Mouse (Mus musculus) kidney, embryonic 16.5 days (tissue): ENCODE measurements around the gene Zfp358. TPM values are rescaled to one million over a fixed set of nuclear protein-coding genes. Genes with fewer than 3 reads are reported as not detected.
A peak's percentile ranks its signal among the peaks of the same experiment; 100 is the strongest.

Source experiments
- ATAC-seq: fragments of 200-750 bp; cut with Nextera tagmentation; 2 replicates; pipeline ENCODE4 v1.8.0; 2017; ENCODE audit warnings: moderate TSS enrichment; ENCODE audit not compliant: low FRiP score, low TSS enrichment
- H3K27ac ChIP-seq: fragments of 300-500 bp; sonication (generic); 2 replicates; pipeline ENCODE4 v1.5.1; 2014; ENCODE audit warnings: low read length
- H3K27me3 ChIP-seq: fragments of 300-500 bp; sonication (generic); 2 replicates; pipeline ENCODE4 v1.6.1; 2014; ENCODE audit warnings: low read length, control low read depth, mixed read lengths; ENCODE audit not compliant: insufficient read depth
- H3K36me3 ChIP-seq: fragments of 300-500 bp; sonication (generic); 2 replicates; pipeline ENCODE4 v1.6.1; 2014; ENCODE audit warnings: low read length, control low read depth, mixed read lengths; ENCODE audit not compliant: insufficient read depth
- H3K4me1 ChIP-seq: fragments of 300-500 bp; sonication (generic); 2 replicates; pipeline ENCODE4 v1.6.1; 2014; ENCODE audit warnings: low read length, control low read depth, mixed read lengths; ENCODE audit not compliant: insufficient read depth
- H3K4me2 ChIP-seq: fragments of 300-500 bp; sonication (generic); replicated peaks from 2 replicates; pipeline ENCODE4 v1.6.1; 2014; ENCODE audit warnings: low read depth, low read length
- H3K4me3 ChIP-seq: fragments of 300-500 bp; sonication (generic); 2 replicates; pipeline ENCODE4 v1.5.1; 2014; ENCODE audit warnings: mild to moderate bottlenecking, low read length
- H3K9ac ChIP-seq: fragments of 300-500 bp; sonication (generic); replicated peaks from 2 replicates; pipeline ENCODE4 v1.6.1; 2014; ENCODE audit warnings: low read length
- H3K9me3 ChIP-seq: fragments of 300-500 bp; sonication (generic); 2 replicates; pipeline ENCODE4 v1.6.1; 2016; ENCODE audit warnings: low read length, control low read depth
- WGBS: fragments of 180-500 bp; shearing (Covaris S2); extraction: QIAGEN DNeasy Blood & Tissue Kit; methylation state at CpG from one replicate; pipeline ENCODE4 v1.1.7; 2014; 5-methylcytosine and 5-hydroxymethylcytosine counted together
- polyA plus RNA-seq: library from polyadenylated mRNA; unstranded; fragments of >200 nt; fragmentation: Nextera tagmentation; extraction: Ambion mirVana; gene quantifications from 2 replicates; pipeline ENCODE4 v1.2.1, GENCODE M21; 2015

The Zfp358 gene
- 55.6 and 57.1 TPM in 2 replicates for polyA plus RNA-seq

GRCm38 (mm10) chr8:3492901-3493844, at the start of gene Zfp358:
Zfp358 (plus strand) TSS chr8:3493138.
- H3K36me3 ChIP-seq = peaks cover 32% of the 10 kb centered on the region
- peak; percentile 95 for ATAC-seq
- peak within 1 kb of the TSS; percentile 99 for H3K9ac ChIP-seq
- whole genome bisulfite sequencing = under 1% methylated on average over 44 of the region's 64 CpGs
- H3K4me3 ChIP-seq = peak within 1 kb of the TSS; percentile 93
- H3K27ac ChIP-seq = peak within 1 kb of the TSS; percentile 87
- no peaks in the 10 kb centered on the region for H3K27me3 ChIP-seq
- H3K4me1 ChIP-seq = peaks cover 6% of the 10 kb centered on the region
- peaks cover 16% of the 10 kb centered on the region for H3K9me3 ChIP-seq
- H3K4me2 ChIP-seq = peak within 1 kb of the TSS; percentile 75

GRCm38 (mm10) chr8:3449226-3449625, 43.7 kb upstream of the Zfp358 start:
- H3K9ac ChIP-seq = no peak overlapping the region
- H3K4me1 ChIP-seq = no peaks in the 10 kb centered on the region
- H3K27ac ChIP-seq = no peak overlapping the region
- H3K36me3 ChIP-seq = peaks cover 72% of the 10 kb centered on the region
- H3K27me3 ChIP-seq = no peaks in the 10 kb centered on the region
- H3K4me2 ChIP-seq = no peak overlapping the region
- ATAC-seq = no peak
- no peaks in the 10 kb centered on the region for H3K9me3 ChIP-seq
- WGBS = 97% methylated on average over 2 of the region's 2 CpGs
- H3K4me3 ChIP-seq = no peak overlapping the region

DNA sequence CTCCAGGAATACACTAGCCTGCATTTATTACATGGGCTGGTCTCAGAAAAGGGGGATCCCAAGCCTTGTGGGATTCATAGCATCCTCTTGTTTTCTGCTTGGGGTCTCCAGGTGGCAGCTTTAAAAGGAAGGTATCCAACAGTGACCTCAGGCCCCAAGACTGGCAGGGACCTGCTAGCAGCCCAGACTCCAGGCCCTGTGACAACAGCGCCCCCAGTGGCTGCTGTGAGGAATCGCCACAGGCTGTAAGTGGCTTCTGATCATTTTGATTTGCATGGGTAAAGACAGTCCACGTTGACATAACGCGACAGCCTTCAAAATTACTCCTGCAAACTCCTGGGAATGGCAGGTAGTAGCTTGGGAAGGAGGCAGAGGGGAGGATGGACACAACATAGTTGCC, 42.3 kb upstream of the Zfp358 start:
- Histone ChIP-seq H3K4me1 (no peaks in the 10 kb centered on the region), H3K27ac (no peak overlapping the region), H3K4me3 (no peak overlapping the region), H3K4me2 (no peak overlapping the region), H3K36me3 (peaks cover 85% of the 10 kb centered on the region), H3K9ac (no peak overlapping the region), H3K9me3 (no peaks in the 10 kb centered on the region), H3K27me3 (no peaks in the 10 kb centered on the region)
- WGBS = 30% methylated on average over 5 of the region's 5 CpGs
- ATAC-seq = no peak

GRCm38 (mm10) chr8:3451992-3452391, 40.9 kb upstream of the Zfp358 start:
- ATAC-seq = peak; percentile 55; the same call in 1 of the 2 replicates

DNA sequence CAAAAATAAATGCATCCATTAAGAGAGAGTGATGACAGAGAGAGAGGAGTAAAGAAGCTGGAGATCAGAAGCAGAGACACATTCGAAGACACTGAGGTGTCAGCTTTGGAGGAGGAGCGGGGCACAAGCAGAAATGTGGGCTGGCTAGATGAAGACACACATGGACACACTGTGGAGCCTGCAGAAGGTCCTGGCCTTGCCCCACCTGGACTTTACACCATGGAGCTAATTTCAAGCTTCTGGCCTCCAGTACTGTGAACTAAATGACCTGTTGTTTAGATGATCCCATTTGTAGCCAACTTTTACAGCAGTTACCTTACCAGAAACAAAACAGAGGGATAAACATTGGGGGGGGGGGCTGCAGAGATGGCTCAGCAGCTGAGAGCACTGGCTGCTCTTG, 29.7 kb upstream of the Zfp358 start:
- H3K9ac ChIP-seq = no peak overlapping the region
- no peak overlapping the region for H3K27ac ChIP-seq
- whole genome bisulfite sequencing = 82% methylated on average over 2 of the region's 2 CpGs
- H3K36me3 ChIP-seq = peaks cover 6% of the 10 kb centered on the region; the same call in 1 of the 2 replicates
- no peak overlapping the region for H3K4me3 ChIP-seq
- H3K4me1 ChIP-seq = peaks cover 4% of the 10 kb centered on the region; the same call in 1 of the 2 replicates
- no peaks in the 10 kb centered on the region for H3K27me3 ChIP-seq
- H3K9me3 ChIP-seq = no peaks in the 10 kb centered on the region
- no peak overlapping the region for H3K4me2 ChIP-seq
- no peak for ATAC-seq

More at GRCm38 (mm10) chr8:3451992-3452391, 40.9 kb upstream of the Zfp358 start:
- Histone ChIP-seq H3K4me2 (no peak overlapping the region), H3K27ac (no peak overlapping the region), H3K4me1 (no peaks in the 10 kb centered on the region), H3K36me3 (peaks cover 87% of the 10 kb centered on the region), H3K9me3 (no peaks in the 10 kb centered on the region), H3K27me3 (no peaks in the 10 kb centered on the region), H3K4me3 (no peak overlapping the region), H3K9ac (no peak overlapping the region)
- WGBS = 89% methylated on average over 25 of the region's 25 CpGs

- 0 out of 2 replicates have a peak, but pooled peaks cover 2% of the 10 kb centered on the region for H3K36me3 ChIP-seq
- no peak overlapping the region for H3K4me3 ChIP-seq
- H3K4me2 ChIP-seq = no peak overlapping the region
- no peaks in the 10 kb centered on the region for H3K27me3 ChIP-seq
- H3K9me3 ChIP-seq = no peaks in the 10 kb centered on the region
- H3K9ac ChIP-seq = no peak overlapping the region
- H3K4me1 ChIP-seq = peaks cover 4% of the 10 kb centered on the region; the same call in 1 of the 2 replicates
- whole genome bisulfite sequencing = 52% methylated on average over 5 of the region's 5 CpGs
- ATAC-seq = no peak
- H3K27ac ChIP-seq = no peak overlapping the region
Observed at GRCm38 (mm10) chr8:3464309-3464708, 28.6 kb upstream of the Zfp358 start.

GRCm38 (mm10) chr8:3467006-3467885, 25.7 kb upstream of the Zfp358 start, which contains the start of gene Pex11g:
Pex11g (minus strand) TSS chr8:3467680.
- Histone ChIP-seq H3K4me1 (peaks cover 4% of the 10 kb centered on the region; the same call in 1 of the 2 replicates), H3K27ac (peak within 1 kb of the TSS; percentile 74), H3K36me3 (no peaks in the 10 kb centered on the region), H3K9ac (peak within 1 kb of the TSS; percentile 79), H3K9me3 (no peaks in the 10 kb centered on the region), H3K4me2 (peak within 1 kb of the TSS; percentile 54), H3K27me3 (no peaks in the 10 kb centered on the region), H3K4me3 (peak within 1 kb of the TSS; percentile 47)
- peak; percentile 97 for ATAC-seq
- WGBS = 6% methylated on average over 32 of the region's 32 CpGs

DNA sequence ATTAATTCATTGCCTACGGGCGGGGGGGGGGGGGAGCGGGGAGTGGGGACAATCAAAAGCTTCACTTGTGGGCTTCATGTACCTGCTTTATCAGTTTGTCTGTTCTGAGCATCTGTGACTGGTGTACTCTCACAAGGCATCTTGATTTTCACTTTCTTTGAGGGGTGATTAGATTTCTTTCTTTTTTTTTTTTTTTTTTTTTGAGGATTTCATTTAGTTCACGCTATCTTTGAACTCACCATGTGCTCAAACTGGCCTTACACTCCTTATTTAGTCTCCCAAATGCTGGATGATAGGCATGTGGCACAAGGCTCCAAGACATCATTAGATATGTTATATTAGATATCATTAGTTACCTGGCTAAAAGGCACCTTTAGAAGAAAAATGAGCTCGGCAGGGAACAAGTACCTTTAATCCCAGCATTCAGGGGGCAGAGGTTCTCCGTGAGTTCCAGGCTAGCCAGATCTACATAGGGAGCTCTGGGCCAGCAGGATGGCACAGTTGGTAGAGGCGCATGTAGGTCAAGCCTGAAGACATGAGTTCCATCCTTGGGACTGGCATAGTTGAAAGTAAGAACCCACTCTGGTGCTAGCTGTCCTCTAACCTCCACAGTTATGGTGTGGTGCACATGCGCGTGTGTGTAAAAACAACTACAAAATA, 24.9 kb upstream of the Zfp358 start:
- Histone ChIP-seq H3K9me3 (no peaks in the 10 kb centered on the region), H3K4me2 (peak overlapping the region; percentile 54), H3K36me3 (no peaks in the 10 kb centered on the region), H3K9ac (peak overlapping the region; percentile 79), H3K4me1 (peaks cover 4% of the 10 kb centered on the region; the same call in 1 of the 2 replicates), H3K27ac (peak overlapping the region; percentile 74), H3K4me3 (peak overlapping the region; percentile 47), H3K27me3 (no peaks in the 10 kb centered on the region)
- peak; percentile 2; the same call in 1 of the 2 replicates for ATAC-seq
- WGBS = 54% methylated on average over 9 of the region's 9 CpGs

GRCm38 (mm10) chr8:3468838-3469237, 24.1 kb upstream of the Zfp358 start:
- no peak overlapping the region for H3K9ac ChIP-seq
- 87% methylated on average over 1 of the region's 1 CpGs for WGBS
- no peaks in the 10 kb centered on the region for H3K27me3 ChIP-seq
- H3K27ac ChIP-seq = no peak overlapping the region
- no peak overlapping the region for H3K4me3 ChIP-seq
- no peak overlapping the region for H3K4me2 ChIP-seq
- no peaks in the 10 kb centered on the region for H3K36me3 ChIP-seq
- H3K4me1 ChIP-seq = peaks cover 4% of the 10 kb centered on the region; the same call in 1 of the 2 replicates
- ATAC-seq = no peak
- H3K9me3 ChIP-seq = no peaks in the 10 kb centered on the region
